Mouse (Mus musculus) heart, postnatal 0 days (tissue): ENCODE measurements around the gene Elmod1. TPM values are rescaled to one million over a fixed set of nuclear protein-coding genes. Genes with fewer than 3 reads are reported as not detected.

Source experiments
- ATAC-seq: fragments of 200-750 bp; cut with Nextera tagmentation; 2 replicates; pipeline ENCODE4 v1.8.0; 2017; ENCODE audit warnings: low read depth, moderate number of reproducible peaks, moderate library complexity; ENCODE audit not compliant: insufficient read depth
- DNase-seq: peaks from one replicate; pipeline ENCODE4 v3.0.0-alpha.2; 2016; ENCODE audit warnings: low spot score
- H3K27ac ChIP-seq: fragments of 300-500 bp; sonication (generic); 2 replicates; pipeline ENCODE4 v1.5.1; 2014; ENCODE audit warnings: low read depth, mild to moderate bottlenecking
- H3K27me3 ChIP-seq: fragments of 300-500 bp; sonication (generic); 2 replicates; pipeline ENCODE4 v1.6.1; 2014; ENCODE audit warnings: low read length, mixed read lengths; ENCODE audit not compliant: control insufficient read depth, insufficient read depth
- H3K36me3 ChIP-seq: fragments of 300-500 bp; sonication (generic); replicated peaks from 2 replicates; pipeline ENCODE4 v1.6.1; 2014; ENCODE audit warnings: low read length, mixed read lengths; ENCODE audit not compliant: control insufficient read depth, insufficient read depth
- H3K4me1 ChIP-seq: fragments of 300-500 bp; sonication (generic); 2 replicates; pipeline ENCODE4 v1.6.1; 2014; ENCODE audit warnings: antibody characterized with exemption; ENCODE audit not compliant: control insufficient read depth, insufficient read depth
- H3K4me2 ChIP-seq: fragments of 300-500 bp; sonication (generic); 2 replicates; pipeline ENCODE4 v1.6.1; 2014; ENCODE audit warnings: low read depth, mild to moderate bottlenecking, low read length, moderate library complexity
- H3K4me3 ChIP-seq: fragments of 300-500 bp; sonication (generic); 2 replicates; pipeline ENCODE4 v1.5.1; 2014; ENCODE audit warnings: low read depth, low read length
- H3K9ac ChIP-seq: fragments of 300-500 bp; sonication (generic); replicated peaks from 2 replicates; pipeline ENCODE4 v1.6.1; 2014; ENCODE audit warnings: low read depth, low read length, mixed read lengths
- H3K9me3 ChIP-seq: fragments of 300-500 bp; sonication (generic); replicated peaks from 2 replicates; pipeline ENCODE4 v1.6.1; 2016; ENCODE audit warnings: low read length; ENCODE audit not compliant: control insufficient read depth
- CTCF ChIP-seq: IDR thresholded peaks from 2 replicates; pipeline ENCODE4 v1.5.1; 2016; ENCODE audit warnings: antibody characterized with exemption, control low read depth, low read depth
- EP300 ChIP-seq: IDR thresholded peaks from 2 replicates; pipeline ENCODE4 v1.6.1; 2016; ENCODE audit warnings: antibody characterized with exemption, low read depth
- WGBS: fragments of 180-500 bp; shearing (Covaris S2); extraction: QIAGEN DNeasy Blood & Tissue Kit; methylation state at CpG from one replicate; pipeline ENCODE4 v1.1.7; 2014; 5-methylcytosine and 5-hydroxymethylcytosine counted together
- polyA plus RNA-seq: library from polyadenylated mRNA; unstranded; fragments of >200 nt; fragmentation: Nextera tagmentation; extraction: Ambion mirVana; gene quantifications from 2 replicates; pipeline ENCODE4 v1.2.1, GENCODE M21; 2015
- total RNA-seq: library from RNA; depleted of rRNA; stranded (reverse); fragments of >200 nt; gene quantifications from 2 replicates; pipeline ENCODE4 v1.2.3, GENCODE M21; 2014; ENCODE audit warnings: low replicate concordance

Elmod1 gene
- total and polyA plus RNA-seq, 2 experiments from 2014 or later: 0.30 to 0.53 TPM

DNA sequence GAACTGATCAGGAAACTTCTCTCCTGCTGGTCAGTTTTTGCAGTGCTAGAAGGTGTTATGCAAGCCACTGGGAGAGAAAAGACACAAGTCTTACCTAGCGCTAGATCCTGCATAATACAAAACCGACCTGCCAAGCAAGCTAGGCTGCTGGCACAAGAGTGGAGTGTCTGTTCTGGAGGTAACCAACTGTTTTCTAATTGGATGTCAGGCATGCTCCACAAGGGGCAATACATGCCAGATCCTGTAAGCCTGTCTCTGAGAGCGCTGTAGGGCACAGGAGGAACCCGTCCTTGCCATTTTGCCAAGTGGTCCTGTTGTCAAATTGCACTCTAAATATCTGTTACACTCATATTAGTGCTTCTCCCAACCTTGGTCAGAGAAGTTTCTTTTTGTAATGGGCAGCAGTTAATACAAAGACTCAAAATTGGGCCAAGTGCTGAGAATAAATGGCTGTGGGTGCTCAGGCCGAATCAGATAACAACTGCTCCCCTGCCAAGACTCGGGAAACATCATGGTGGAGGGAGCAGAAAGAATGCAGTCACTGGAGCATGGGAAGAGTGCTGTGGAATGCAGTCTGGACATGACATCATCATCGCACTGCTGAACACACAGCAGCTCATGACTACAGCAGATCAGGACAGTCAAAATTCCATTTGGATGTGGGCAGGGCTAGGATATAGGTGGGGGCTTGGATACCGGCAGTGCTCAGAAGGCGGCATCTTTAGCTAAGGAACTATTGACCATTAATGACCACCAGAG is 7.3 kb downstream of the Elmod1 start:
- H3K36me3 ChIP-seq: no peaks in the 10 kb centered on the region

DNA sequence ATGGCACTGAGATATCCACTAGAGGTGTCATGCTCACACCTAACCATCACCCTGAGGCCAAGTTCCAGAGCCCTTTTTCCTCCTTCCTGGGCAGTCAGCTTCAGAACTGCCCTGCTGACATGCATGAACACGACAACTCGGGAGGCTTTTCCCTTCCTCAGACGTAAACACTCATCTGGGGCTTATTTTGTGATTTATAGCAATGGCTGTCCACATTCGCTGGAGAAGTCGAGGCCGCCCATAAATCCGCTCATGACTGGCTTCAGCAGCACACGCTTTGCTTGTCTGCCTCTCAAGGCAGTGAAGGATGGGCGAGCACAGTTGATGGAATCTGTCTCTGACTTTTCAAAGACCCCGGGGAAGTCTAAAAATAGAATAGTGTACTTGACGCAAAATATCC is 18.1 kb downstream of the Elmod1 start:
- Histone ChIP-seq H3K4me3 (no peak overlapping the region), H3K9me3 (no peaks in the 10 kb centered on the region), H3K27me3 (no peaks in the 10 kb centered on the region), H3K9ac (no peak overlapping the region), H3K4me1 (no peaks in the 10 kb centered on the region), H3K4me2 (no peak overlapping the region), H3K27ac (no peak overlapping the region), H3K36me3 (no peaks in the 10 kb centered on the region)
- TF ChIP-seq CTCF (no peak), EP300 (no peak)
- 57% methylated on average over 11 of the region's 11 CpGs for WGBS
- DNase-seq (no peak), ATAC-seq (no peak)

More for the DNA sequence above, 7.3 kb downstream of the Elmod1 start:
- Histone ChIP-seq H3K4me2 (no peak overlapping the region), H3K4me1 (no peaks in the 10 kb centered on the region), H3K9me3 (no peaks in the 10 kb centered on the region), H3K27me3 (peaks cover under 1% of the 10 kb centered on the region; the same call in 1 of the 2 replicates), H3K27ac (no peak overlapping the region), H3K4me3 (no peak overlapping the region), H3K9ac (no peak overlapping the region)
- DNase-seq (no peak), ATAC-seq (0 out of 2 replicates have a peak, but pooled peaks have one; percentile 44)
- TF ChIP-seq CTCF (no peak), EP300 (no peak)
- WGBS: 51% methylated on average over 9 of the region's 9 CpGs

DNA sequence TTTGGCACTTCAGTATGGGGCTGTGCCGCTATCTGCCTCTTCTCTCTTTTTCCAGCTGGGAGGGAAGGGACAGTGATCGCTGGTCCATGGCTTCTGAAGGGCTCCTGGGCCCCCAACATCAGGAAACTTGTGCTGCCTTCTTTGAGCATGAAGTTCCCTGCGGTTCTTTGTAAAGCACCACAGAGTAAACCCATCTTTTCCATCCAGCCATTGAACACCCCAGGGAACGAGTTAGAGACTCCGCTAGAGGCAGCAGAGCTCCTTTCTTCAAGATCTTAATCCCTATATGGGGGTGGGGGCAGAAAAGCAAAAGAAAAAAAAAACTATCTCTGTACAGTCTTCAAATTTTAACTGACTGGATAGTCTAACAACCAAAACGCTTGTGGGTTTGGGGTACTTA is 20.2 kb downstream of the Elmod1 start:
- H3K4me1 ChIP-seq: no peaks in the 10 kb centered on the region
- ATAC-seq: no peak
- no peak overlapping the region for H3K27ac ChIP-seq
- H3K4me3 ChIP-seq: no peak overlapping the region
- no peak overlapping the region for H3K9ac ChIP-seq
- TF ChIP-seq EP300 (no peak), CTCF (no peak)
- 31% methylated on average over 6 of the region's 6 CpGs for WGBS
- no peaks in the 10 kb centered on the region for H3K27me3 ChIP-seq
- no peak overlapping the region for H3K4me2 ChIP-seq
- H3K36me3 ChIP-seq: no peaks in the 10 kb centered on the region
- DNase-seq: no peak
- no peaks in the 10 kb centered on the region for H3K9me3 ChIP-seq

GRCm38 (mm10) chr9:53947463-53947862 is 27.6 kb downstream of the Elmod1 start:
- Histone ChIP-seq H3K27me3 (no peaks in the 10 kb centered on the region), H3K4me1 (no peaks in the 10 kb centered on the region), H3K9ac (no peak overlapping the region), H3K4me3 (no peak overlapping the region), H3K4me2 (no peak overlapping the region), H3K36me3 (no peaks in the 10 kb centered on the region), H3K9me3 (no peaks in the 10 kb centered on the region), H3K27ac (no peak overlapping the region)
- 76% methylated on average over 2 of the region's 2 CpGs for WGBS
- DNase-seq: no peak
- TF ChIP-seq EP300 (no peak), CTCF (peak; percentile 15; the same call in 1 of the 2 replicates)
- no peak for ATAC-seq

DNA sequence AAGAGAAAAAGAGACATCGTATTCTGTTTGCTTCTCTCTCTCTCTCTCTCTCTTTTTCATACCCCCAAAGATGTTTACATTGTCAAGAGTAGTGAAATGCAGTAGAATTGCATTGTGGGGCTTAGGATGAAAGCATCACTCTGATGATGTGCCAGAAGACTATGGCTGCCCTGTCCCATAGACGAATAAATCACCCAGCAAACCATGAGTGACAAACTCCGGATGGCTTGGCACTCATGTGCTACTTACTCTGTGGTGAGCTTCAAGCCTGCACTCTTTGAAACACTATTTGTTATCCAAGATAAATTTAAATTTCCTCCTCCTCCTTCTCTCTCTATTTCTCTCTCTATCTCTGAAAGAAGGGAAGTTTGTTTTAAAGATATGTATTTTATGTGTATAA is 36.5 kb downstream of the Elmod1 start:
- no peak for DNase-seq
- Histone ChIP-seq H3K9ac (no peak overlapping the region), H3K9me3 (no peaks in the 10 kb centered on the region), H3K4me1 (no peaks in the 10 kb centered on the region), H3K36me3 (no peaks in the 10 kb centered on the region), H3K4me3 (no peak overlapping the region), H3K27me3 (no peaks in the 10 kb centered on the region), H3K27ac (no peak overlapping the region), H3K4me2 (no peak overlapping the region)
- WGBS: 73% methylated on average over 3 of the region's 3 CpGs
- TF ChIP-seq EP300: no peak
- no peak for TF ChIP-seq CTCF
- ATAC-seq: no peak

DNA sequence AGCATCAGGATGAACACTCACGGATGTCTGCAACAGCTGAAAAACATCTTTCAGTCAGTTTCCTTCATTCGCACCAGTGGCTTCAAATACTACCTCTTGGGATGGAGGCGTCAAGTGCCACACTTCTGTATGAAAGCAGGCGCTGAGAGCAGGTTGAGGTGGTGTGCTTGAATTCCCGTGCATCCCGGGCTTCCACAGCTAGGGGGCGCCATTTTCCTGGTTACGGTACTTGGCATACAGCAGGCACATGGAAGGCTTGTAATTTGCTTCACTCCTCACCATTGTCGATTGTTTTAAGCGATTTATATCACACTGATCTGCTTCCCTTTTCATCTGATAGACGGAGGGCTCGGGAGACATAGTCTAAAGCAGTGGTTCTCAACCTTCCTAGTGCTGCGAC is 40.9 kb downstream of the Elmod1 start:
- H3K4me3 ChIP-seq: no peak overlapping the region
- H3K27me3 ChIP-seq: no peaks in the 10 kb centered on the region
- DNase-seq (no peak), ATAC-seq (no peak)
- TF ChIP-seq EP300 (no peak), CTCF (no peak; the same call in 1 of the 2 replicates)
- no peak overlapping the region for H3K9ac ChIP-seq
- no peaks in the 10 kb centered on the region for H3K4me1 ChIP-seq
- no peaks in the 10 kb centered on the region for H3K36me3 ChIP-seq
- H3K27ac ChIP-seq: no peak overlapping the region
- no peaks in the 10 kb centered on the region for H3K9me3 ChIP-seq
- 64% methylated on average over 13 of the region's 13 CpGs for WGBS
- H3K4me2 ChIP-seq: no peak overlapping the region
